Mouse (Mus musculus): Measurements from ENCODE around the gene Gm28051. TPM values are rescaled to one million over a fixed set of nuclear protein-coding genes. Genes with fewer than 3 reads are reported as not detected.

Gene Gm28051
- polyA plus RNA-seq, 1 experiment from 2014 or later, result not detected

DNA sequence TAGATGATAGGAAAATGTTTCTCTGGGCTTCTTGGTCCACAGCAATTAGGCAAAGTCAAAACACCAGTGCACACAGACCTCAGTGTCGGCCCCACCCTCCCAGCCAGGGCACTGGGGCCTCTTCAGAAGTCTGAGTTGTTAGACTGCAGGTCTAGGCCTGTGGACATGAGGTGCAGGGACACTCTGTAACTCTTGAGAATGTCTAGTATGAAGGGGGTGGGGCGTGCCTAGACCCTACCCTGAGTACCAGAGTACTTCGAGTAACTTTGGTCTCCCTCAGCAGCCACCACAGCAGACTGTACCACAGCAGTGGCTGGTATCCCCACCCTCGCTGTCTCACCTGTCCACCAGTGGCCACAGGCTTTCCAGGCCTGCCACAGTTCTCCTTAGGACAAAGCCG, 71.2 kb downstream of the Gm28051 start:
- in situ Hi-C loops (cut with MboI; ENCODE audit: low pct_unique_long_range_greater_than_20kb), result no loop called here
- DNase-seq (ENCODE audit: low read depth, low spot score) (no peak), ATAC-seq (no peak)
- CTCF ChIA-PET, result no interaction called here
- no peak for TF ChIP-seq CTCF (IDR thresholded peaks at IDR 0.05)
- POLR2A ChIA-PET, result no interaction called here
- no peaks in the 10 kb centered on the region for H3K27me3 ChIP-seq

DNA sequence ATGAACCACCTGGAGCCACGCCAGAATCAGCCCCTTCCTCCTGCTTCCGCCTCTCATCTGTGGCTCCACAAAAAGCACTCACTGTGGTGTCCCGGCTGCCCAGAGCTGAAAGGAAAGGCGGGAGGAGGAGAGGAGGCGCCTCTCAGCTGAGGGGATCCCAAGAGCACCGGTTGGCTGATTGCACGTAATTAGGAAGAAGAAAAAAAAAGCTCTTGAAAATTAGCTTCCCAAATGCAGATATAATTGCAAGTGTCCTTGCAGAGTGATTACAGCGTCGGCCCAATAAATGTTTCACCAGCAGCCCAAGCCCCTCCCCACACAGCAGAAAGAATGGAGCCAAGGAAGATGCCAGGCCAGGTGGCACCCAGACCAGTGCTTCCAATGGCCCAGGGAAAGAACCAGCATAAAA, 72.0 kb downstream of the Gm28051 start:
- DNase-seq (ENCODE audit: low read depth, low spot score) (no peak), ATAC-seq (no peak)
- ChIA-PET CTCF (no interaction called here), POLR2A (no interaction called here)
- H3K27me3 ChIP-seq, result no peaks in the 10 kb centered on the region
- TF ChIP-seq CTCF (IDR thresholded peaks at IDR 0.05), result no peak
- in situ Hi-C loops (cut with MboI; ENCODE audit: low pct_unique_long_range_greater_than_20kb), result no loop called here

DNA sequence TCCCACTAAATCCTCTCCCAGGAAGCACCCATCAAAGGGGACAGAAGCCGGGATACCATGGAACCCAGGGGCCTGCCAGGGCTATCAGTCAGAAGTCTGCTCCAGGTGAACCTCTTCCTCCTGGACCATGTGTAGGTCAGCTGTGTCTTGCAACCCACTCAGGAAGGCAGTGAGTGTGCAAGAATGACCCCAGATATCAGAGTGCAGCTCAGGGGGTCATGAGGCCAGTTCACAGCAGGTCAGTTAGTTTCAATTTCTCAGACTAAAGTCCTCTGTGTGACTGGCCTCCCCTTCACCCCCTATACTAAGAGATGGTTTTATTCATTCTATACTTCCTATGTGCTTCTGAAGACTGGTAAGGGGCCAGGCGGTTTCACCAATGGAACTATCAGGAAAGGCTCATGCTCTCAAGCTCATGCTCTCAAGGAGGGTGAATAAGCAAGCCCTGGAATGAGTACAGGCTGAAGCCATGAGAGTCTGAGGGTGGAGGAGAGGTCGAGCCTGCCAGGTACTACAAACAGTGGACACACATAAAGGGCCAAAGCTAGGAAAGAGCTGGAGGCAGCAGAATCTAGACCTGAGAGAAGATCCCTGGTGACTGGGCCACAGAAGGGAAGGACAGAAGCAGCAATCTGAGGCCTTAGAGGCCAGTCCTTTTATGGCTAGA, 72.7 kb downstream of the Gm28051 start:
- in situ Hi-C loops (cut with MboI; ENCODE audit: low pct_unique_long_range_greater_than_20kb), result no loop called here
- no peak for DNase-seq (ENCODE audit: low read depth, low spot score)
- CTCF ChIA-PET, result interaction anchor here (1.2 kb wide), 1 partner anchor 21 kb away, joined by 3 read pairs; no protein-coding TSS in a partner anchor
- no peak for TF ChIP-seq CTCF (IDR thresholded peaks at IDR 0.05)
- no peak for ATAC-seq
- POLR2A ChIA-PET, result no interaction called here
- H3K27me3 ChIP-seq, result no peaks in the 10 kb centered on the region

DNA sequence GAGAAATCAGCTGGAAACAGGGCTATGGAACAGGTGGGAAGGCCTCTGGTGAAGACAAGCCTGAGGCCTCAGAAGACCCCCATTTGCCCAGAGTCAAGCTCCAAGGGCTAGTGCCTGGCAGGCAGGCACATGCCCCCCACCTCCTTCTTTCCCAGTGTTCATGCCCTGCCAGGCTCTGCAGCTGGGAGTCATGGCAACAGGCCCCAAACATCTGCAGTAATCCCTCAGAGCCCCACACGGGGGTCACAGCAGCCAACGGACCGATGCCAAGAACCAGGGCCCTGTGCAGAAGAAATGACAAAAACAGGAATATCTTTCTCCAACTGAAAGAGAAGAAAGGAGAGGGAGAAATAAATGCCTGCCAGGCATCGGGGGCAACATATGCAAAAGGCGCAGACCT, 73.6 kb downstream of the Gm28051 start:
- ATAC-seq (no peak), DNase-seq (ENCODE audit: low read depth, low spot score) (no peak)
- CTCF ChIA-PET, result interaction anchor here (1.2 kb wide), 1 partner anchor 22 kb away, joined by 3 read pairs; no protein-coding TSS in a partner anchor
- no peaks in the 10 kb centered on the region for H3K27me3 ChIP-seq
- TF ChIP-seq CTCF (IDR thresholded peaks at IDR 0.05), result no peak
- POLR2A ChIA-PET, result interaction anchor here (2.2 kb wide), 1 partner anchor 11 kb away, joined by 4 read pairs; no protein-coding TSS in a partner anchor
- in situ Hi-C loops (cut with MboI; ENCODE audit: low pct_unique_long_range_greater_than_20kb), result no loop called here

DNA sequence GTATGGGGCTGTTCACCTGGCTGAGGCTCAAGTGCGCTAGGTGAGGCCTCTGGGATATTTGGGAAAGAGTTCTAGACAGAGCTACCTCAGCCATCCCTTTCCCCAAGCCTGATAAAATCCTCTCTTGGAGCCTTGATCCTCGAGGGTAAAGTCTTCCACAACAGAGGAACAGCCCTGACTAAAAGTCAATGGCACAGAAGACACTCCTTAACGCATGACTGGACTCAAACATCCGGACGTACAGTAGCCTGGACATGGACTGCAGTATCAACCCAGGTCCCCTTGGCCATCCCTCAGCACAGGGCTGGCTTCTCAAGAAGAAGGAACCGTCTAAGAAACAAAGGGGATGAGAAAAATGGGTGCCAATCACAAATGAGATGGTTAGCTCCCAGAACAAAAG, 74.1 kb downstream of the Gm28051 start:
- TF ChIP-seq CTCF (IDR thresholded peaks at IDR 0.05), result no peak
- DNase-seq (ENCODE audit: low read depth, low spot score) (no peak), ATAC-seq (no peak)
- no peaks in the 10 kb centered on the region for H3K27me3 ChIP-seq
- in situ Hi-C loops (cut with MboI; ENCODE audit: low pct_unique_long_range_greater_than_20kb), result no loop called here
- POLR2A ChIA-PET, result interaction anchor here (2.2 kb wide), 1 partner anchor 11 kb away, joined by 4 read pairs; no protein-coding TSS in a partner anchor
- CTCF ChIA-PET, result interaction anchor here (1.5 kb wide), 1 partner anchor 22 kb away, joined by 3 read pairs; the partner anchor contains the start of gene Itpk1

DNA sequence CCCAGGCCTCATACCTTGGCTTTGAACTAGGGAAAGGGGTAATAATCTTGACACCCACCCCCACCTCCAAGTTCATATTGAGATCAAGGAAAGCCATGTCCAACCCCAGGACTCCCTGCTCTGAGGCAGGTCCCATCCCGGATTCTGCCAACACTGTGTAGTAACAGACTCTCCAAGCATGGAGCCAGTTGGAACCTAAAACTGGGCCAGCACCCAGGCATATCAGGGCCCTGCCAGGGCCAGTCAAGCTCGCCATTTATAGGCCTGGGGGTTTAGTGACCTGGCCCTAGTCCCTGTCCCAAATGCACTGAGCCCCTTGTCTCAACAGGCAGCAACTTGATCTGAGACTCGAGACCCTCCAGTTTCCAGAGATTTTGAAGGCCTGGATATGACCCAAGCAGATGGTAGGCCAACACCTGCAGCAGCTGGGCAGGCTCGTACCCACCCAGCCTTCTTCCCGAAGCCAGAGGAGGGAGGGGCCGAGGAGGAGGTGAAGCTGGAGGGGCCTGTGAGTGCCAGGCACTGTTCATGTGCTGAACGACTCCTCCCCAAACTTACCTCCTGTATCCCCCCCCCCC, 74.8 kb downstream of the Gm28051 start:
- ChIA-PET CTCF (interaction anchor here (1.5 kb wide), 1 partner anchor 22 kb away, joined by 3 read pairs; the partner anchor contains the start of gene Itpk1), POLR2A (interaction anchor here (2.2 kb wide), 1 partner anchor 10 kb away, joined by 4 read pairs; no protein-coding TSS in a partner anchor)
- DNase-seq (ENCODE audit: low read depth, low spot score), result no peak
- in situ Hi-C loops (cut with MboI; ENCODE audit: low pct_unique_long_range_greater_than_20kb), result no loop called here
- ATAC-seq, result no peak
- no peak for TF ChIP-seq CTCF (IDR thresholded peaks at IDR 0.05)
- H3K27me3 ChIP-seq, result no peaks in the 10 kb centered on the region

DNA sequence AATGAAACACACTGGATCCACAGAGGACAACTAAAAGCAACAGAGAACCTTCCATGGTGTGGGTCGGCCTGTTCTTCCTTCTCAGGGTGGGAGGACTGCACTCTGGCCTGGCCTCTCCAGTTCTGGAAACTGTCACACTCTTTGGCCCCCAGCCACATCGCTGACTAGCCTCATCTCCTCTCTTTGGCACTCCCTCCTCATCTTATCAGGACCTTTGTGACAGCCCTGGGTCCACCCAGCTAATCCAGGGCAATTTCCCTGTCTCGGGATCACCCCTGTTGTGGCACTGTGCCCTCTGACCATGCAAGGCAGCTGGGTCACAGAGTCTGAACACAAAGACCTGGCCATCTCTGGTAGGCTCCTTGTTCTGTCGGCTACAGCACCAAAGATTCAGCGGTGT, 75.5 kb downstream of the Gm28051 start:
- no peak for DNase-seq (ENCODE audit: low read depth, low spot score)
- TF ChIP-seq CTCF (IDR thresholded peaks at IDR 0.05), result no peak
- H3K27me3 ChIP-seq, result no peaks in the 10 kb centered on the region
- ChIA-PET POLR2A (interaction anchor here (2.2 kb wide), 1 partner anchor 9 kb away, joined by 4 read pairs; no protein-coding TSS in a partner anchor), CTCF (interaction anchor here (1.5 kb wide), 1 partner anchor 23 kb away, joined by 3 read pairs; the partner anchor contains the start of gene Itpk1)
- ATAC-seq, result no peak
- in situ Hi-C loops (cut with MboI; ENCODE audit: low pct_unique_long_range_greater_than_20kb), result no loop called here

DNA sequence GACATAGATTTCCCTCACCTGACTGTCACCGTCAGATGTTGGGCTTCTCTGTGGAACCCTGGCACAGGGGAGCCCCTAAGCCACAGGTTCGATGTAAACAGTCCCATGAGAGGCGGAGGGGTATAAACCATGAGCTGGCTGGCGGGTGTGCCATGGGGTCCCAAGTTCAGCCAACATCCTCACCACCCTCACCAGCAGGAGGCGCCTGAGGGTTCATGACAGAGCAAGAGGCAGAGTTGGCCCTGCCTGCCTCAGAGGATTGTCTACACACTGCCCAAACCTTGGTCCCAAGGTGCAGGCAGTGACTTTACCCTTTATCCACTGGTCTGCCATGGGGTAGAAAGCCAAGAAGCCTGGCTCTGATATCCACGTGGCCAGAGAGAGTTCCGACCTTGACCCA, 76.0 kb downstream of the Gm28051 start:
- no peak for TF ChIP-seq CTCF (IDR thresholded peaks at IDR 0.05)
- DNase-seq (ENCODE audit: low read depth, low spot score) (no peak), ATAC-seq (no peak)
- no peaks in the 10 kb centered on the region for H3K27me3 ChIP-seq
- in situ Hi-C loops (cut with MboI; ENCODE audit: low pct_unique_long_range_greater_than_20kb), result no loop called here
- POLR2A ChIA-PET, result no interaction called here
- CTCF ChIA-PET, result no interaction called here

DNA sequence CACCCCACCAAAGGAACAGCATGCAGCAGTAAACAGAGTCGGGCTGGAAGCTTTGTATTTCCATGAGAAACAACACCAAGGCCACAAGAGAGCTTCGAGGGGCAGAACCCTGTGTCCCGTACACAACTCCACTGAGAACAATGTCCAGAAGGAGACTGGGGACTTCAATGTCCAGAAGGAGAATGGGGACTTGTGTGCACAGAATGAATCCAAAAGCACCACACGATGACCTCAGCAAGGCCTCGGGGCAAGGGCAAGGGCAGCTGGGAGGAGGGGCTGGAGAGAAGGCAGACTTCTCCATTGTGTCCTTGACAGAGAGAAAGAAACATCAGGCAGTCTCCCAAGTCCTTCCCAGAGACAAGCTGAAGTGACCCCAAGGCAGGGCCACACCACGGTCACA, 78.7 kb downstream of the Gm28051 start:
- POLR2A ChIA-PET, result no interaction called here

DNA sequence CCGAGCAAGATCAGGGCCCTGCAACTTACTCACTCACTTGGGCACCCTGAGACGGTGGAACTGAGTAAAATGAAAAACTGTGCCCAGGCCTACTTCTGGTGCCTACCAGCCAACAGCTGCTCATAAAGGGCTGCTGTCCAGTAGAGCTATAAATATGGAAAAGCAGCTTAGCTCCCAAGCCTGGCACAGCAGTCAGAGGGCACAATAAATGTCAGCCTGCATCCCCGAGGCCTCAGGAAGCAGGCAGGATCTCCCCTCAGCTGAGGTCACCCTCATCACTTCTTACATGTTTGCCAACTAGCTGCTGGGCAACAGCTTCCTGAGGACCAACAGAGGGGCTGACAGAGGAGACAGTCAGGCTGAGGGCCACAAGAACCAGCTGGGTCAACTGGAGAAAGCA, 80.5 kb downstream of the Gm28051 start:
- CTCF ChIA-PET, result no interaction called here
- no peaks in the 10 kb centered on the region for H3K27me3 ChIP-seq
- DNase-seq (ENCODE audit: low read depth, low spot score), result no peak
- ATAC-seq, result no peak
- POLR2A ChIA-PET, result no interaction called here
- in situ Hi-C loops (cut with MboI; ENCODE audit: low pct_unique_long_range_greater_than_20kb), result no loop called here
- TF ChIP-seq CTCF (IDR thresholded peaks at IDR 0.05), result no peak

More for the DNA sequence above, 78.7 kb downstream of the Gm28051 start:
- in situ Hi-C loops (cut with MboI; ENCODE audit: low pct_unique_long_range_greater_than_20kb), result no loop called here
- ATAC-seq (no peak), DNase-seq (ENCODE audit: low read depth, low spot score) (no peak)
- CTCF ChIA-PET, result interaction anchor here (1.5 to 1.7 kb wide), 3 partner anchors 9 to 66 kb away, joined by 3 to 9 read pairs (median 5); no protein-coding TSS in a partner anchor
- no peaks in the 10 kb centered on the region for H3K27me3 ChIP-seq
- TF ChIP-seq CTCF (IDR thresholded peaks at IDR 0.05), result no peak

DNA sequence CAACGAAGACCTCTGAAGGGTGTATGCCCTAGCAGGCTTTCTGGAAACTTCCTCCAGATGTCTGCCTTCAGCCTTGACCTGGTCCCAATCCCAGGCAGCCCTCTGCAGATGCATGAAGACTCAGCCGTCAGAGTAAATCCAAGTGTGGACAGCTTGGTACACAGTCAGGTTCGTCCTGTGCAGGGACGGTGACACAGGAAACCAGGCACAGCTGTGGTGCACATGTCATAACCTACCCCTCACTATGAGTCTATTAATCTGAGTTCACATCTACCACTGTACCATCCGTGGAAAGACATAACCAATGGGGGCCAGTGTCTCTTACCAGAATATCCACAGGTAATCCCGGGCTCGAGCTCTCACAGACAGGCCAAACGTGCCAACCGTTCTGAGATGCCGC, 83.0 kb downstream of the Gm28051 start:
- ATAC-seq (no peak), DNase-seq (ENCODE audit: low read depth, low spot score) (no peak)
- H3K27me3 ChIP-seq, result no peaks in the 10 kb centered on the region
- CTCF ChIA-PET, result no interaction called here
- POLR2A ChIA-PET, result no interaction called here
- no peak for TF ChIP-seq CTCF (IDR thresholded peaks at IDR 0.05)
- in situ Hi-C loops (cut with MboI; ENCODE audit: low pct_unique_long_range_greater_than_20kb), result no loop called here
